Mouse (Mus musculus) thymus, postnatal 4 days (tissue): ENCODE results near the gene Gm20388.

Experiments
- DNase-seq: peaks from one replicate; pipeline ENCODE4 v3.0.0; 2021

Gm20388 gene

DNA sequence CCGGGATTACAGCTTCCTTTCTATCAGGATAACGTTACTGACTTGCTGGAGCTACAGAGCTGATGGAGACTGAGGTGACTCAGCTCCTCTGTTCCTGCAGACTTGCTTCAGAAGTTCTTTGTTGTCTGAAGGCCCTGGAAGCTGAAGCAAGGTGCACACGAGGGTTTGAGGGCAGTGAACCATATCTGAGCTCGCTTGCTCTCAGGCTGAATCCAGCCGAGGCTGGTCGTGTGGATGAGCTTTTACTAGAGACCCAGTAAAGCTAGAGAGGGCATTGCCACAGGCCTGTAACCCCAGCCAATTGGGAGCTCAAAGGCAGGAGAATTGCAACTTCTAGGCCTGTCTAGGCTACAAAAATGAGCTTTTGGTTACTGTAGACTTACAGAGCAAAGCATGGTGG lies 1797.8 kb downstream of the Gm20388 start:
- DNase-seq = no peak

DNA sequence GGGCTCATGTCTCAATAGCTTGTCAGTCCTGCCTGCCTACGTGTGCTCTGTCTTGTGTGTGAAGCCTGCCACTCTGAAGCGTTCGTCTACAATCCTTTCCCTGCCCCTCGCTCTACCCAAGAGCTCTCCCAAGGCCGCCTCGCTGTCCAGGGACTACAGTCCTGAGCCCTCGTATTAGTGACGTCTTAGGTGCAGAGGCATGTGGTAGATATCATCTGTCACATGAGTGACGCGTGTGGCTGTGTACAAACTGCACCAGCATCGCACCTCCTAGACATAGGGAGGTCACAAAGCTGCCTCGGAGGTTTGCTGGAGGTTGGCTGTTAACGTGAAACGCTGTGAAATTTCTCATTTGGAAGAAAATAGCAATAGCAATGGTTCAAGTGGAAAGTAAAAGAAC lies 1806.9 kb downstream of the Gm20388 start:
- DNase-seq = no peak

DNA sequence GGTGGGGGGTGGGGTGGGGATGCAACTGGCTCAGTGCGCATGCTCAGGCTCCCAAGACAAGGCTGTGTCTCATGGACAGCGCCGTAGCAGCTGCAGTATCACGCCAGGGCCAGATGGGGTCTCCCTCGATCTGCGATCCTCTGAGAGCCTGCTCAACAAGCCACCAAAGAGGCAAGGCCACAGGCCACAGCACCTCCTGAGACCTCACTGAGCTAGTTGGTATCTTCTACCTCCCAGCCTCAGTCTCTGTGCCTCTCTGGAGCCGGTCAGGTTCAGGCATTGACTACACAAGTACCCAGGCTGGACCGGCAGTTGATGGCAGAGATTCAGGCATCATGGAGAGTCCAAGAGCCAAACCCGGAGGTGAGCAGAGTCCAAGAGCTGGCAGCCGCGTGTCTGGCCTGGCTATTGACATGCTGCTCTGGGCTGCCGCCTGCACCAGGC lies 1807.4 kb downstream of the Gm20388 start:
- DNase-seq = peak; percentile 63

DNA sequence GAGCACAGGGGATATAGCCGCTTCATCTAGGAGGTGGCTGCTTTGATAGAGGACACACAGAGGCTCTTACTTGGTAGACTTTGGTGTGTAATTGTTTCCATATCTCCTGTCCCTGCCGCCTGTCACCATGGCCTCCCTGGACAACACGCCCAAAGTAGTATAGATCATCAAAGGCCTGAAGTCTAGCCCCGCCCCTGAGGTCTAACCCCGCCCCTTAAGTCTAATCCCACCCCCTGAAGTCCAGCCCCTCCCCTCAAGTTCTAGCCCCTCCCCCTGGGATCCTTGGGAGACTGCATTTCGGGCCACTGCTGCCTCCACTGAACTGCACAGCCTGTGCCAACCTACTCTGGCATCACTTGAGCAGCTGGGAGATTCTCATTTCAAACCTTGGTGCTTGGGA lies 1808.3 kb downstream of the Gm20388 start:
- no peak for DNase-seq

DNA sequence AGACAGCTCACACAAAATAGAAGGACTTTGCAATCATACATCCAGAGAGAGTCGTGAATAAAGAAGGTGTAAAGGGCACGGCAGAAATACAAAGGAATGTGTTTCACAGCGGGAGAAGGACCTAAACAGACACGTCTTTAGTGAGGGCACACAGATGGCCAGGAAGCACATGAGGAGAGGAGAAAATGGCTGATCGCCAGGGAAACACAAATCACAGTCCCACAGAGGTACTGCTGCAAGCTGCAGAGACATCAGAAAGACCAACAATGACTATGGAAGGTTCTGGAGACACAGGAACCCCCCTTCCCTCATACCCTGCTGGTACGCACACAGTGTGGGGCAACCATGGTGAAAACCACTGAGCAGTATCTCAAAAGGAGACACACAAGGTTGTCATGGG lies 1810.4 kb downstream of the Gm20388 start:
- DNase-seq = no peak

DNA sequence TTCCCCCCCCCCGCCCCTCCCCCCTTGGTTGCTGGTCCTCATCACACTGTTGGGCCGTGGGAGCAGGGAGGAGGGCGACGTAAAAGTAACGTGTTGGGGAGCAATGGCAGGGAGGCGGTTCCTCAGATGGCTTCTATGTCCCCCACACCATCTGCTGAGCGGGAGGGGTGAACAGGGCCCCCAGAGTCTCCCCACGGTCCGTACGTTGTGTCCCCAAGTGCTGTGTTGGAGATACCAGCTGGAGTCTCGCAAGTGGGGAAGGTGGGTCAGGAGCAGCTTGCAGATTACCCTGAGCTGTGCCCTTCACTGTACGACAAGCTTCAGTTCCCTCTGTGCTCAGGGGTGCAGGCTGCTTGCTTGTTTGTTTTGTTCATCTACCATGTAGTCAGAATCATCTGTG lies 1813.2 kb downstream of the Gm20388 start:
- no peak for DNase-seq

DNA sequence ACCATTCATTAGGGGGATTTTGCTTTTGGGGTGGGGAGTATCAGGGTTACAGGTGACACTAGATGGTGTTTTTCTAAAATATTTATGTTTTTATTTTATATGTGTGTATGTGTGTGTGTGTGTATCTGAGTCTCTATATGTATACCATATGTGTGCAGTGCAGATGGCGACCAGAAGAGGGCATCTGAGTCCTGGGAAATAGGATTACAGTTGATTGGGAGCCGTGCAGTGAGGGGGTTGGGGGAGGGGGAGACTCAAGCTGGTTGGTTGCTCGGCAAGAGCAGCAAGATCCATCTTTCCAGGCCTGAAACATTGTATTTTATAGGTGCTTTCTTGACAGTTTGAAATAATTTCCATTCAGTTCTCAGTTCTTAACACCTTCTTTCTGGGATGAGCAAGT lies 1816.5 kb downstream of the Gm20388 start:
- DNase-seq = no peak

DNA sequence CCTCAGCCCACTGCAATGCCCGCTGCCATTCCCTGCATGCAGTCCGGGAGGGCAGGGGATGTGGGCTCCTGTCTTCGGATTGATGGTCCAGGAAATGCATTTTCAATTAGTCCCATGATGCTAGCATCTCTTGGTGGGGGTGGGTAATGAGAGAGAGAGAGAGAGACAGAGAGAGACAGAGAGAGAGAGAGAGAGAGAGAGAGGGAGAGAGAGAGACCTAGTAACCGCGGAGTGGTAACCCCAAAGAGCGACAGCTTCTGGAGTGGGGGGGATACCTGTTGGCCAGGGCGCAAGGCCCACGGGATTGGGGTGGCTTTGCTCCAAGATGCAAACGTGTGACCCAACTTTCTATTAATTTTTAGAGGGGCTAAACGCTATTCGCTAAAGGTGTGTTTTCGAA lies 1818.7 kb downstream of the Gm20388 start, which contains the start of gene Jph3:
TSS of gene Jph3 (plus strand) at position 301 of the 400 bp plus-strand sequence.
- DNase-seq = no peak

DNA sequence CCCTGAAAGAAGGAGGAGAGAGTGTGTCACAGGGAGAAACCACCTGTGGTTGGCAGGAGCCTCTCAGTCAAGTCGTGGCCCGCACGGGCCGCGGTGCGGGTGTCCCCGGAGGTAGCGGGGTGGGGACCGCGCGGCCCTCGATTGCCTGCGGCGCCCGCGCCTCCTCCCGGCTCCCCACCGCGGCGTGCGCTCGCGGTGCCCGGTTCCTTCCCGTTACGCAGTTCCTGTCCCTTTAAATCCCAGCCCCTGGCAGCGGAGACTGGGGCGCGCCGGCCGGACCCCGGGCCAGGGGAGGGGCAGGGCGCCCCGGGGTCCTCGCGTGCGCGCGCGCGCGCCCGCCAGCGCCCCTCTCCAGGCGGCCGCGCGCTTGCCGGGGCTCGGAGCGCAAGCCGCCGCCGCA lies 1819.1 kb downstream of the Gm20388 start:
- DNase-seq = no peak

DNA sequence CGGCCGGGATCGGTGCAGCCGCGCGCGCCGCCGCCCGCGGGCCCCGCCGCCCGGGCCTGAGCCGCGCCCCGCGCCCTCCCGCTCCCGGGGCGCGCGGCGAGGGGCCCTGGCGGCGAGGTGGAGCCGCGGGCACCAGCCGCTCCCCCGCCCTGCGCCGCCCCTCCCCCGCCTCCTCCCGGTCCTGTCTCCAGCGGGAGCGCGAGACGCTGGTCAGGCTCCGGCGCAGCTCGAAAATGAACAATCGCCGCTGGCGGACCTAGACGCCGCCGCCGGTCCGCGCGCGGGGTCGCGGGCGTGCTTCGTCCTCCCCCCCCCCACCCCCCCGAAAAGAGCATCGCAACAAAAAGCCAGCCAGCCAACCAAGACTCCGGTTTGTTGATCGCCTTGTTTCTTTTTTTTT lies 1819.5 kb downstream of the Gm20388 start:
- no peak for DNase-seq

DNA sequence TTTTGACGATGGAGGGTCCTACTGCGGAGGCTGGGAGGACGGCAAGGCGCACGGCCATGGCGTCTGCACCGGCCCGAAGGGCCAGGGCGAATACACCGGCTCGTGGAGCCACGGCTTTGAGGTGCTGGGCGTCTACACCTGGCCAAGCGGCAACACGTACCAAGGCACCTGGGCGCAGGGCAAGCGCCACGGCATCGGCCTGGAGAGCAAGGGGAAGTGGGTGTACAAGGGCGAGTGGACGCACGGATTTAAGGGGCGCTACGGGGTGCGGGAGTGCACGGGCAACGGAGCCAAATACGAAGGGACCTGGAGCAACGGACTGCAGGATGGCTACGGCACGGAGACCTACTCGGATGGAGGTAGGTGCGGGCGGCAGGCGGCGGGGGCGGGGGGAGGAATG lies 1820.0 kb downstream of the Gm20388 start:
- DNase-seq = no peak

DNA sequence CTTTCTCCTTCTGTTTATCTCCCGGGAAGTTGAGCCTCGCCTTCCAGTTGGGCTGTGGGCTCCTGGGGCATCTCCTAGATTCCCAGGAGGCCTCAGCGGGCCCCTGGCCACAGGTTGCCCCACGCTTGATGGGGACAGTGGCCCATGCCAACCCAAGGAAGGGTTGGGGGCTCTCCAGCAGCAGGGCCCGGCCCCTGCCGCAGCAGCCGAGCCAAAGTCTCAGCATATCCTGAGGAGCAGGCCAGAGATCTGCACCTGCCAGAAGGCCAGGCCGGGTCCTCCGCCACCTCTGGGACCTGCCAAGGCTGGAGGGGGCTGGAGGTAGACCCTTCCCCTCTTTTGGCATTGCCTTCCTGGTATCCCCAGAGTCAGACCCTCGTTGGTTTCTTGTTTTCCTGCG lies 1820.4 kb downstream of the Gm20388 start:
- DNase-seq = no peak

DNA sequence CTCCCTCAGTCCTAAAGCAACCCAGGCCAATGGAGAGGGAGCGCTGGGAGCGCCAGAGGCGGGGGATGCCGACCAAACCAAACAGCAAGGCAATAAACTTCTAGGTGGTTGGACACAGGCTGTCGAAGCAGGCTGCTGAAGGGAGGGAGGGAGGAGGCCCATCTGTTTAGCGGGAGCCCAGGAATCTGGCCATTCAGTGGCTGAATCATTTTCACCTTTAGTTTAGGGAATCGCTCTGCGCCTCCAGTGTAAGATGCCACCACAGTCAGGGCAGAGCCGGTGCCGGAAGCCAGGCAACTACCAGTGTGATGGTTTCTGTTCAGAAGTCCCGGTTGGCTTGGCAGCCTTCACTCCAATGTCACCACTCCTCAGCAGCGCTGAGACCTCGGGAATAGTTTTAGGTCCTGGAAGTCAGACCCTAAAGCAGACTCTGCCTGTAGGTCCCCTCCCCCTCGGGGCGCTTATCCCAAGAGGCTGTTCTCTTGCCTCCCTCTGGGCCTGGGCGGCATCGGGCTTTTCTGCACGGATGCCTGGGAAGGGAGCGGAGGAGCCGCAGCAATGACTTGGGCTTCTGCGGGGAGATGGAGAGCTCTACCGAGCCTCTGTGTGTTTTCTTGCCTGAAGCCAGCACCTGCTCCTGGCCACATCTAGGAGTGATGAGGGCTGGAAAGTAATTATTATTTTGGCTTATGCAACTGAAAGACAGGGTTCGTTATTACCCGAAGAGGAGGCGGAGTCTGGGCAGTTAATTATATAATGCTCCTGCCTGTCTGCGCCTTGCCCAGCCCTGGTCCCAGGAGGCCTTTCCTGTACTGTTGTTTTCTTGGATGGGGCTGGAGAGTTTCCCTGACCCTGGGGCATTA lies 1821.1 kb downstream of the Gm20388 start:
- no peak for DNase-seq

DNA sequence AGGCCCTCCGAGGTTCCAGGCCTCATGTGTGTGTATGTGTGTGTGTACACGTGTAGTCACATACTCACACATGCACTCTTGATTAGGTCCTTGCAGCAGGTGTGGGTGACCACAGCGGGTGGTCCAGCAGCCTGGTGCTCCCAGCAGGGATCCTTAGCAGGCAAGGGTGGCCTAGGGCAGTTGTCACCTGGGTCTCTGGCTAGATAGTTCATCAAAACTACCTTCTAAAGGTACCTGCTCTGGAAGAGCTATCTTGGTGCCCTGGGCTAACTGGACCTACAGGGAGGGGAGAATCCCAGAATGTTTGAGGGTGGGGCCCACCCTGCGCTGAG lies 1821.7 kb downstream of the Gm20388 start:
- no peak for DNase-seq

DNA sequence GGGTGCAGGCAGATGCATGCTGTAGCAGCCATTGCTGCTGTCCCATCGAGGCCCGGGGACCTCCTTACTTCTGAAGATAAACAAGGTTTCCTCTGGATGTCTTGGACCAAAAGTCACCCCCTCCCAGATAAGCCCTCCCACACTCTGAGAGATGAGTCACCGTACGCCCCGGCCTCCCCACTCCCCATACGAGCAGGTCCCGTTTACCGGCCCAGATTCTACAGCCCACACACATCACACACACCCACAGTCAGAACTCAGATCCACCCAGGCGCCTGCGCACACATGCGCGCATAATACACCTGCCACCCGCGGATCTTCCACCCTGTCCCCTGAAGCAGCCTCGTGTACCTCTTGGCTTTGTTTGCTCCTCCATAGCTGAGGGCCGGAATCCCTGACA lies 1823.6 kb downstream of the Gm20388 start:
- DNase-seq = no peak

DNA sequence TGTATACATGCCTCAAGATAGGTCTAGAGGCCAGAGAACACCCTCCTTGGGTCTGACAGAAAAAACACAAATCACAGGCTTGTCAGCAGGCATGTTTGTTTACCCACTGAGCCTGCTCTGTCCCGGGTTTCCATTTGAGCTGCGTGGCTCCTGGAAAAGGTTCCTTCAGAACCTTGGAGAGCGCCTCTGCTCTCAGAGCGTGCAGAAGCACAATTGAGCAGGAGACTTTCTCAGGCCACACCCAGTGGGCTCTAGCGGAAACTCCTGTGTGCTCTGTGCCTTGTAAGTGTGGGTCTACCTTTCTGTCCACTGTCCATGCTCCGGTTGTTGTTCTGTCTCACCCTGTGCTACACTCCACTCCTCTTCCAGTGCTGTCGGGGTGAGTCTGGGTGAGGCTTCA lies 1825.6 kb downstream of the Gm20388 start:
- DNase-seq = peak; percentile 44

DNA sequence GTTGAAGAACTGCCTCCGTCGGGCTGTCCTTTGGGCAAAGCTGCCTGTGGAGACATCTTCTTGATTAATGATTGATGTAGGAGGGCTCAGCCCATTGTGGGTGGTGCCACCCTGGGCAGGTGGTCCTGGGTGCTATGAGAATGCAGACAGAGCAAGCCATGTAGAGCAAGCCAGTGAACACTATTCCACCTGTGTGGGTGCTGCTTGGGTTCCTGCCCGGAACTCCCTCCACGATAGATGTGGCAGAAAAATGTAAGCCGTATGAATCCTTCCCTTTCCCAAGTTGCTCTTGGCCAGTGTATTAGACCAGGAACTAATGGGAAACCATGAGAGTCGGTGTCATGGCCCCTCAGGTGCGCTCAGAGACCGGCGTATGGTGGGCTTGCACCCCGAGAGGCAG lies 1830.1 kb downstream of the Gm20388 start:
- DNase-seq = no peak

DNA sequence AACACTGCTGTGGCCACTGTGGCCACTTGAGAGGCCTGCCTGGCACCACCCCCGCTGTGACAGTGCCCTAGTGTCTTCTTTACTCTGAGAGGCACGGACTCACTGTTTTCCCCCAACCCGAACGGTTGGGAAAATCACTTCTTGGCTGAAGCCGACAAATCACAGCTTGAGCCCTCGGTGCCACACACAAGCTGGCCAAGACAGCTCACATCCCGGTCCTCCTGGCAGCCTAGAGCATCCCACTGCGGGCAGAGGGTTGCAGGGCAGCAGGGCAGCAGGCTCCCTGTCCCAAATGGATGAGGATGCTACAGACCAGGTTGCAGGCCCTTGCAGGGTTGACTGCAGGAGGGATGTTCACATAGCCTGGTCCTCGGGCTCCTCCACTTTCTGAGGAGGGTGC lies 1838.9 kb downstream of the Gm20388 start:
- DNase-seq = no peak

DNA sequence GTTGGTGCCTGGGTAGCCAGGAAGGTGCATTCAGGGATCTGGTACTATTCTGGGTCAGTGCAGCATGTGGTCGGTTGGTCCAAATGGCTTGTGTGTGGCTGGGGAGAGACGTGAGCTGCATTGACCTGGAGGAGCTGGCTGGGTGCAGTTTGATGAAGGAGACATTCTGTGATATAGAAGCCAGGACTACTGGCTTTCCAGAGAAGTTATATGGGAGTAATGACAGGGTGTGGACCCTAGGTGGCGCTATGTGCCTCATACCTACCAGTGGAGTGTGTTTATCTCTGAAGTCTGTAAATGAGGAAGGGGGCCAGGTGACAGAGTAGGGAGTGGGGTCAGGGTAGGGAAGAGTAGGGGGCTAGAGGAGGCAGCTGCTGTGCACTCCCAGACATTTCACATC lies 1839.9 kb downstream of the Gm20388 start:
- DNase-seq = no peak

DNA sequence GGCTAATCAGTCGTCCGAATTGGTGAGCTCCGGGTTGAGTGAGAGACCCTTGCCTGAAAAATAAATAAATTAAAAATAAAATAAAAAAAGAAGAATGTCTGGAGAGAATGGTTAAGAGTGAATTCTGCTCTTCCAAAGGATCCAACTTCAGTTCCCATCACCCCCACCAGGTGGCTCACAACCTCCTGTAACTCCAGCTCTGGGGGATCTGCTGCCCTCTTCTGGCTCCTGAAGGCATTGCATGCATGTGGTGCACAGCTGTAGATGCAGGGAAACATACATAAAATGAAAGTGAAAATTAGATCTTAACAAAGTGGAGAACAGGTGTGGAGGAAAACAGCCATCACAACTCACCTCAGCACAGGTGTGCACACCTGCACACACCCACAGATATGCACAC lies 1840.8 kb downstream of the Gm20388 start:
- DNase-seq = peak; percentile 87

DNA sequence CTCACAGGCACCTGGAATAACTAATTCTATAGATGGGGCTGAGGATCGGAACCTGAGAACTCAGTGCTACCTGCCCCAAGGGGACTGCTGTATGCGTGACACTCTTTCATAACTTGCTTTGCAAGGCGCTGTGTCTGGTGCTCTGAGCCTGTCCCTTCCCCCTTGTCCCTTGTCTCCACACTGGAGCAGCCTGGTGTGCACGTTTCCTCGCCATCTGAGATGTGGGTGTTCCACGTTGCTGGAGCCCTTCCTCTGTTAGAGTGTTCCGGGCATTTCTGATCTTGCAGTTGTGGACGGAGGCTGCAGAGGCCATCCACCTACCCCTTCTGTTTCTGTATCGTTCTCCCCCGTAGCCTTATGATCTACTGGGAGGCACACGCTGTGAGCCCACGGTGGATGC lies 1847.8 kb downstream of the Gm20388 start:
- DNase-seq = no peak

DNA sequence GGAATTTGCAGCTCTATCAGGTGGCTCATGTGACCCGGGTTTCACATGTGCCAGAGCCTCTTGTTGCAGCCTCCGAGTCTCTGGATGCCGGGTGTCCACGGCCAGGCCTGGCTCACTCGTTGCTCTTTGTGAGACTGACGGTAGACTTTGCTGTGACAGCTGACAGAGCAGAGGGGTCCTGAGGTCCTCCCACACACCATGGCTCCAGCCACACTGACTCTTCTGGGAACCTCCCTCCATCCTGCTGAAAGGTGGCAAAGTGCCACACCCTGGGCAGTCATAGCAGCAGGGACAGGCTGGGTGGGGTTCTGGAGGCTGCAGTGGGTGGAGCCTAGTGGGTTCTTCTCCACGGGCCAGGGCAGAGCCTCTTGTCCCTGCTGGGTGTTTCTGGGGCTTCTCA lies 1849.8 kb downstream of the Gm20388 start:
- DNase-seq = no peak

DNA sequence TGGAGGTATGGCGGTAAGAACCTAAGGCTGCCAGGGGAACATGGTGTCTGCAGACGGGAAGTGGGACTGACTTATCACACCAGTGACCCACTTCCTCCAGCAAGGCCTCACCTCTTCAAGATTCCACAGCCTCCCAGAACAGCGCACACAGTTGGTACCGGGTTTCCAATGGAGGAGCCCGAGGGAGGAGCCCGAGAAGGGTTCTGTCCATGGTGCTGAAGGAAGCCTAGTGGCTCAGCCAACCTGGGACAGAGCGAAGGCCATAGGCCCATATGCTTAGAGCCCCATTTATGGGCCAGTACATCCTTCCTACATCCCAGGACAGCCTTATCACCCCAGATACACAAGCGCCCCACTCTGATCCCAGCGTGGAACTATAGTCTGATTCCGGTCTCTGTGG lies 1850.8 kb downstream of the Gm20388 start:
- peak; percentile 37 for DNase-seq

DNA sequence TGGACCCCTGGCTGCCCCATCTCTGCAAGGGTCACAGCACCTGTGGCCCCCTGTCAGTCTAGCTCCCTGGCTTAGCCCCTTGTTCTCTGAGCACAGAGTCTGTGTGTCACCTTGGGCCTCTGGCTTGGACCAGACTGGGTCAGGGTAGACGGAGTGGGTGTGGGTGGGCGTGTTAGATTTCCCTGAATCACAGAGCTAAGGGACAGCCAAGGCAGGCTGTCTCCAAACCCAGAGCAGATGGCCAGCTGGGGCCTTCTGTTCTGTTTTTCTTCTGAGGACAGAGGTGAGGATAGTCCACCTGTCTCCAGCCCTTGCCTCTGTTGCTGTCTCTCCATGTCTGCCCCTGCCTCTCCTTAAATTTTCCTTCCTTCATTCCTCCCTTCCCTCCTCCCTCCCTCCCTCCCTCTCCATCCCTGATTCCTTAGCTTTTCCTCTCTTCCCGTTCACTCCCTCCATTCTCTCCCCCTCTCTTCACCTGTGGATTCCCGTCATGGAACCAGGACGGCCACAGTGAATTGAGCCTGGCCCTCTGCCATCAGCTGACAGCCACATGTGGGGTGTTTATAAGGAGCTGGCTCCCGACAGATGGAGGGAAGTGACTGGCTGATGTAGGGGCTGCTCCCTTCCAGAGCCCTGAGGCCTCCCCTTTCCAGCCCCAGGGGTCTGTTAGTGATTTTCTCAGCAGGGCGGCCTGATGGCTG lies 1852.5 kb downstream of the Gm20388 start:
- DNase-seq = no peak

DNA sequence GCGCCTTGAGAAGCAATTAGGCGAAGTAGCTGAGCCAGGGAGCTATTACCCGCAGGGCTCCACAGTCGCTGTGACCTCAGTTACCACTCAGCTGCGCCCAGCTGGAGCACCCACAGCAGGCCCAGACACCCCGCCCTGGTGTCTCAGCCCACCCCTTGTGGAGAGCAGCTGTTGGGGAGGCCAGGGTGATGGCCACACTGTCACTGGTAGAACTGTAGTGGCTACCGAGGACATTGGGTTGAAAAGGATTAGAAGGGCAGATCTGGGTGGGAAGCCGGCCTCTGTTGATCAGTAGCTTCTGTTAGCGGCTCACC lies 1853.0 kb downstream of the Gm20388 start:
- DNase-seq = no peak
